Mouse (Mus musculus) CH12.LX (cell line): Measurements from ENCODE around the gene Mon1b. TPM values are rescaled to one million over a fixed set of nuclear protein-coding genes. Genes with fewer than 3 reads are reported as not detected.
A peak's percentile ranks its signal among the peaks of the same experiment; 100 is the strongest.

Experiments used
- DNase-seq: peaks from one replicate; pipeline ENCODE4 v3.0.0-alpha.2; 2013; ENCODE audit errors: extremely low read depth
- H3K27ac ChIP-seq: 2 replicates; pipeline ENCODE4 v1.5.1; 2012; ENCODE audit warnings: low read depth, mild to moderate bottlenecking, control low read depth, moderate library complexity; ENCODE audit not compliant: insufficient read depth
- H3K27me3 ChIP-seq: replicated peaks from 2 replicates; pipeline ENCODE3; 2012; ENCODE audit warnings: inconsistent platforms
- H3K36me3 ChIP-seq, 2 experiments: replicated peaks in 1 of 2; 2 replicates each; pipeline versions ENCODE3 to v1.6.1; 2012; ENCODE audit warnings: inconsistent platforms in 1 of 2, low read length in 1 of 2, mild to moderate bottlenecking in 1 of 2, mixed read lengths in 1 of 2, moderate library complexity in 1 of 2; ENCODE audit not compliant: control insufficient read depth in 1 of 2, insufficient read depth in 1 of 2
- H3K4me1 ChIP-seq, 2 experiments: 2 replicates each; pipeline ENCODE4 v1.6.1; 2012; ENCODE audit warnings: inconsistent platforms in 1 of 2, moderate library complexity in 1 of 2; ENCODE audit not compliant: insufficient read depth in 2 of 2, control insufficient read depth in 1 of 2
- H3K4me2 ChIP-seq: 2 replicates; pipeline ENCODE4 v1.6.1; 2012; ENCODE audit warnings: low read depth, mild to moderate bottlenecking, control low read depth; ENCODE audit not compliant: poor library complexity, insufficient read depth, severe bottlenecking
- H3K4me3 ChIP-seq, 3 experiments: fragments of 150-350 bp in 1 of 3; sonication (generic) in 1 of 3; replicated peaks in 1 of 3; 2 replicates each; pipeline versions ENCODE3 to v1.5.1; 2011 to 2012; ENCODE audit warnings: low read depth in 2 of 3, low read length in 2 of 3, mild to moderate bottlenecking in 2 of 3, moderate library complexity in 2 of 3, control low read depth in 1 of 3, improper control_type of control experiment in 1 of 3, inconsistent platforms in 1 of 3, mixed read lengths in 1 of 3; ENCODE audit not compliant: poor library complexity in 1 of 3
- H3K79me2 ChIP-seq: replicated peaks from 2 replicates; pipeline ENCODE4 v1.6.1; 2012; ENCODE audit warnings: mild to moderate bottlenecking, moderate library complexity; ENCODE audit not compliant: control insufficient read depth, poor library complexity, insufficient read depth, severe bottlenecking; ENCODE audit errors: extremely low read depth
- H3K9ac ChIP-seq: 2 replicates; pipeline ENCODE4 v1.6.1; 2012; ENCODE audit warnings: low read depth, mild to moderate bottlenecking, control low read depth, moderate library complexity; ENCODE audit not compliant: insufficient read depth
- H3K9me3 ChIP-seq: replicated peaks from 2 replicates; pipeline ENCODE3; 2012; ENCODE audit warnings: low read length, inconsistent platforms, mixed read lengths
- BHLHE40 ChIP-seq: IDR thresholded peaks from 2 replicates; pipeline ENCODE4 v1.6.1; 2011; ENCODE audit warnings: mild to moderate bottlenecking, low read depth, low read length, improper control_type of control experiment
- CHD1 ChIP-seq: IDR thresholded peaks from 2 replicates; pipeline ENCODE4 v1.6.1; 2012; ENCODE audit warnings: low read depth, low read length, improper control_type of control experiment, inconsistent platforms
- CHD2 ChIP-seq: IDR thresholded peaks from 2 replicates; pipeline ENCODE4 v1.6.1; 2011; ENCODE audit warnings: low read length, improper control_type of control experiment
- CTCF ChIP-seq, 2 experiments: IDR thresholded peaks in 1 of 2; conservative IDR thresholded peaks in 1 of 2; 2 replicates each; pipeline ENCODE4 v1.5.1; 2011 to 2012; ENCODE audit warnings: low read depth in 2 of 2, low read length in 2 of 2, improper control_type of control experiment in 1 of 2, inconsistent platforms in 1 of 2, mild to moderate bottlenecking in 1 of 2, moderate library complexity in 1 of 2
- ELF1 ChIP-seq: IDR thresholded peaks from 2 replicates; pipeline ENCODE4 v1.6.1; 2014; ENCODE audit warnings: low read depth, mild to moderate bottlenecking, inconsistent platforms, low read length, improper control_type of control experiment
- EP300 ChIP-seq: IDR thresholded peaks from 2 replicates; pipeline ENCODE4 v1.6.1; 2011; ENCODE audit warnings: low read length, improper control_type of control experiment
- ETS1 ChIP-seq: conservative IDR thresholded peaks from 2 replicates; pipeline ENCODE4 v1.6.1; 2012; ENCODE audit warnings: low read depth, mild to moderate bottlenecking, inconsistent platforms, low read length, improper control_type of control experiment, moderate library complexity
- HCFC1 ChIP-seq: IDR thresholded peaks from 2 replicates; pipeline ENCODE4 v1.6.1; 2012; ENCODE audit warnings: low read depth, mild to moderate bottlenecking, inconsistent platforms, low read length, improper control_type of control experiment
- IRF4 ChIP-seq: IDR thresholded peaks from 2 replicates; pipeline ENCODE4 v1.6.1; 2014; ENCODE audit warnings: low read depth, mild to moderate bottlenecking, inconsistent platforms, low read length, improper control_type of control experiment
- JUN ChIP-seq: IDR thresholded peaks from 2 replicates; pipeline ENCODE4 v1.6.1; 2011; ENCODE audit warnings: low read depth, mild to moderate bottlenecking, low read length, improper control_type of control experiment, moderate library complexity; ENCODE audit not compliant: insufficient read depth
- JUND ChIP-seq: conservative IDR thresholded peaks from 2 replicates; pipeline ENCODE4 v1.6.1; 2011; ENCODE audit warnings: low read depth, low read length, improper control_type of control experiment
- KAT2A ChIP-seq: IDR thresholded peaks from 2 replicates; pipeline ENCODE4 v1.6.1; 2012; ENCODE audit warnings: low read length, improper control_type of control experiment, inconsistent platforms; ENCODE audit not compliant: insufficient replicate concordance
- MAX ChIP-seq: IDR thresholded peaks from 2 replicates; pipeline ENCODE4 v1.6.1; 2011; ENCODE audit warnings: low read length, improper control_type of control experiment
- MAZ ChIP-seq: IDR thresholded peaks from 2 replicates; pipeline ENCODE4 v1.6.1; 2012; ENCODE audit warnings: low read depth, mild to moderate bottlenecking, inconsistent platforms, low read length, improper control_type of control experiment, moderate library complexity
- MEF2A ChIP-seq: IDR thresholded peaks from 2 replicates; pipeline ENCODE4 v1.6.1; 2014; ENCODE audit warnings: low read depth, mild to moderate bottlenecking, inconsistent platforms, low read length, improper control_type of control experiment, borderline replicate concordance
- MXI1 ChIP-seq: IDR thresholded peaks from 2 replicates; pipeline ENCODE4 v1.6.1; 2011; ENCODE audit warnings: mild to moderate bottlenecking, low read depth, low read length, improper control_type of control experiment
- MYC ChIP-seq: IDR thresholded peaks from 2 replicates; pipeline ENCODE4 v1.6.1; 2011; ENCODE audit warnings: low read depth, mild to moderate bottlenecking, improper control_type of control experiment, low read length
- NELFE ChIP-seq: IDR thresholded peaks from 2 replicates; pipeline ENCODE4 v1.6.1; 2011; ENCODE audit warnings: low read depth, low read length, improper control_type of control experiment
- NRF1 ChIP-seq: IDR thresholded peaks from 2 replicates; pipeline ENCODE4 v1.6.1; 2014; ENCODE audit warnings: low read depth, mild to moderate bottlenecking, inconsistent platforms, low read length, improper control_type of control experiment, moderate library complexity
- PAX5 ChIP-seq: IDR thresholded peaks from 2 replicates; pipeline ENCODE4 v1.6.1; 2012; ENCODE audit warnings: low read length, inconsistent platforms, mixed read lengths
- POLR2A ChIP-seq: IDR thresholded peaks from 2 replicates; pipeline ENCODE4 v1.6.1; 2011; ENCODE audit warnings: low read depth, mild to moderate bottlenecking, improper control_type of control experiment, low read length
- POLR2AphosphoS2 ChIP-seq: IDR thresholded peaks from 2 replicates; pipeline ENCODE4 v1.6.1; 2011; ENCODE audit warnings: low read depth, low read length, improper control_type of control experiment
- RAD21 ChIP-seq: IDR thresholded peaks from 2 replicates; pipeline ENCODE4 v1.6.1; 2011; ENCODE audit warnings: low read depth, mild to moderate bottlenecking, low read length, improper control_type of control experiment, moderate library complexity
- RCOR1 ChIP-seq: conservative IDR thresholded peaks from 2 replicates; pipeline ENCODE4 v1.6.1; 2012; ENCODE audit warnings: low read depth, mild to moderate bottlenecking, inconsistent platforms, low read length, improper control_type of control experiment
- SIN3A ChIP-seq: IDR thresholded peaks from 2 replicates; pipeline ENCODE4 v1.6.1; 2012; ENCODE audit warnings: low read length, improper control_type of control experiment, inconsistent platforms
- SMC3 ChIP-seq: IDR thresholded peaks from 2 replicates; pipeline ENCODE4 v1.6.1; 2011; ENCODE audit warnings: low read depth, low read length, improper control_type of control experiment
- TBP ChIP-seq: conservative IDR thresholded peaks from 2 replicates; pipeline ENCODE4 v1.6.1; 2011; ENCODE audit warnings: low read depth, low read length, improper control_type of control experiment
- TCF12 ChIP-seq: IDR thresholded peaks from 2 replicates; pipeline ENCODE4 v1.6.1; 2014; ENCODE audit warnings: low read depth, mild to moderate bottlenecking, inconsistent platforms, low read length, improper control_type of control experiment
- UBTF ChIP-seq: IDR thresholded peaks from 2 replicates; pipeline ENCODE4 v1.6.1; 2012; ENCODE audit warnings: low read depth, mild to moderate bottlenecking, inconsistent platforms, low read length, improper control_type of control experiment, moderate library complexity
- USF1 ChIP-seq: IDR thresholded peaks from 2 replicates; pipeline ENCODE4 v1.6.1; 2014; ENCODE audit warnings: low read depth, mild to moderate bottlenecking, inconsistent platforms, low read length, improper control_type of control experiment
- USF2 ChIP-seq: conservative IDR thresholded peaks from 2 replicates; pipeline ENCODE4 v1.6.1; 2011; ENCODE audit warnings: low read depth, low read length, improper control_type of control experiment
- ZC3H11A ChIP-seq: IDR thresholded peaks from 2 replicates; pipeline ENCODE4 v1.6.1; 2012; ENCODE audit warnings: low read depth, mild to moderate bottlenecking, inconsistent platforms, low read length, improper control_type of control experiment
- ZKSCAN1 ChIP-seq: IDR thresholded peaks from 2 replicates; pipeline ENCODE4 v1.6.1; 2012; ENCODE audit warnings: low read depth, inconsistent platforms, low read length, improper control_type of control experiment, borderline replicate concordance
- ZMIZ1 ChIP-seq: IDR thresholded peaks from 2 replicates; pipeline ENCODE4 v1.6.1; 2012; ENCODE audit warnings: low read depth, mild to moderate bottlenecking, inconsistent platforms, low read length, improper control_type of control experiment
- ZNF384 ChIP-seq: IDR thresholded peaks from 2 replicates; pipeline ENCODE4 v1.6.1; 2012; ENCODE audit warnings: low read depth, low read length, improper control_type of control experiment, inconsistent platforms
- dilution Hi-C: fragments of 300-500 bp; cut with MboI; formaldehyde crosslinking; loops from 2 replicates; pipeline ENCODE4 v1.14.3; 2020; ENCODE audit warnings: low sequenced_read_pairs; ENCODE audit not compliant: extremely low pct_unique_long_range_greater_than_20kb, extremely low pct_ligation_motif_present
- in situ Hi-C: fragments of 300-500 bp; cut with MboI; formaldehyde crosslinking; loops from 3 replicates; pipeline ENCODE4 v1.14.3; 2019; ENCODE audit warnings: low sequenced_read_pairs, low pct_ligation_motif_present, low pct_unique_long_range_greater_than_20kb, mixed read lengths
- polyA plus RNA-seq: library from polyadenylated mRNA; unstranded; fragments of >175 nt; gene quantifications from 2 replicates; pipeline ENCODE4 v1.2.1, GENCODE M21; 2012; ENCODE audit warnings: low read depth; ENCODE audit not compliant: insufficient read length
- total RNA-seq, 2 experiments: library from RNA; depleted of rRNA; stranded (reverse); fragments of 300-350 nt in 1 of 2; fragments of >200 nt in 1 of 2; gene quantifications; 2 replicates each; pipeline ENCODE4 v1.2.3; 2012 to 2014

Gene Mon1b
- total and polyA plus RNA-seq, 3 experiments: 7.2 to 17.1 (median 15.2) TPM

DNA sequence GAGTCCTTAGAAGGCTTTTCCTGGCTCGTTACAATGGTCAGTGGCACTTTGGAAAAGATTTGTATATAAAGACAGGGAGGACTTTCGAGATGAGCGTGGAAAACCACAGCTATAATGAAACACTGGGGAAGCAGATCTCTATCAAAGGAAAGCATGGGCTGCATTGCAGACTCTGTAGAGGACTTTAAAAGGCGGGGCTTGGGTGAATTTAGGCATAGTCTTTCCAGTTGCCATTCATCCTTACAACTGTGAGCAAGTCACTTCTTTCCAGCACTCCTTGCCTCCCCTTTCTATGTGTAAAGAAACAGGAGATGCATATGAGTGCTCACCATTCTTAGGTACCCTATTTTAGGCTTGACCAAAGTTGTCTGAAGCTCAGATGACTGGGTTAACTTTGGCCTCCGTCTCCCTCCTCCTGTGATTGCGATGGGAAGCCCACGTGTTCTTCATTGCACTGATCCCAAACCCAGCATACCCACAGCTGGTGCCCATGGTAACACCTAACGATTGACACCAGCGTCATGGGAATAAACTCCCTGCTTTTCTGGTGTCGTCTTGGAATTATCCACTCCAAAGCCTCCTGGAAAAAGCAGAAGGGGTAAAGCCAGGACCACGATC lies 21.4 kb downstream of the Mon1b start:
- DNase-seq: peak; percentile 55
- Histone ChIP-seq H3K4me3 (peak overlapping the region; percentile 26 to 54 (median 36)), H3K27ac (peak overlapping the region; percentile 99), H3K4me1 (peaks cover 17 to 64% of the 10 kb centered on the region in 2 experiments), H3K4me2 (peak overlapping the region; percentile 68), H3K9ac (peak overlapping the region; percentile 76), H3K36me3 (peaks cover 0 to 2% of the 10 kb centered on the region in 2 experiments), H3K79me2 (no peaks in the 10 kb centered on the region), H3K27me3 (no peaks in the 10 kb centered on the region), H3K9me3 (no peaks in the 10 kb centered on the region)
- in situ Hi-C loops (loop anchor here (25.0 kb wide), 1 partner anchor 781 kb away; the partner anchor contains the start of gene Wwox), dilution Hi-C loops (no loop called here)
- TF ChIP-seq MXI1 (peak; percentile 67), CHD1 (no peak; the same call in 1 of the 2 replicates), ZKSCAN1 (no peak), MAX (0 out of 2 replicates have a peak, but pooled peaks have one; percentile 28), RCOR1 (no peak), NRF1 (no peak), NELFE (0 out of 2 replicates have a peak, but pooled peaks have one; percentile 40), MAZ (no peak; the same call in 1 of the 2 replicates), KAT2A (no peak), CHD2 (no peak), HCFC1 (no peak), ELF1 (no peak), USF1 (no peak), TCF12 (no peak), JUN (no peak), MEF2A (no peak), MYC (no peak), SMC3 (no peak), ETS1 (no peak), USF2 (no peak), CTCF (conservative IDR thresholded peaks at IDR 0.05 in 1 of 2, IDR thresholded peaks at IDR 0.05 in 1 of 2; ENCODE audit: low read depth in 2 of 2, low read length in 2 of 2) (no peak), POLR2A (no peak), ZNF384 (no peak), SIN3A (peak; percentile 57; the same call in 1 of the 2 replicates), PAX5 (no peak), RAD21 (no peak), IRF4 (peak; percentile 18; the same call in 1 of the 2 replicates), JUND (no peak), POLR2AphosphoS2 (no peak), TBP (no peak), ZC3H11A (no peak), BHLHE40 (no peak), UBTF (no peak), ZMIZ1 (no peak), EP300 (no peak)
